Mouse (Mus musculus): ENCODE results near the gene Erc2.
"Not testable (repeated sequence)": the region's sequence is repeated elsewhere in the genome, so short reads cannot be mapped to it uniquely, and the experiment has no call there.

Gene Erc2

DNA sequence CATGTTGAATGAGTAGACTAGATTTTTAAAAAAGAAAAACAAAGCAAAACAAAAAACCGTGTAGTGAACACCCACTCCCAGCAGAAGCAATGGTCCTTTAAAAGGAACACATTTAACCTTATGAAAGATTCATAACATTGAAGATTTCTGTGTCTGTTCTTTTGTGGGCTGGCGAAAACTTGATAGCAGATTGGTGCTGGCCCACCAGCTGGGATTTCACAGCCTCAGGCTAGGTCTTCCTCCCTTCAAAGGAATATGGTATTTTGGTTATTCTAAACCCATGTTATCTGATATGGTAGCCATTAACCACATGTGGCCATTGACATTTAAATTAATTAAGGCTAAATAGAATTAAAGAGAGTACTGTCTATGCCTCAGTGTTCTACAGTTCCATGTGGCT, 205.9 kb downstream of the Erc2 start:
- DNase-seq (ENCODE audit: low read depth, low spot score): no peak

DNA sequence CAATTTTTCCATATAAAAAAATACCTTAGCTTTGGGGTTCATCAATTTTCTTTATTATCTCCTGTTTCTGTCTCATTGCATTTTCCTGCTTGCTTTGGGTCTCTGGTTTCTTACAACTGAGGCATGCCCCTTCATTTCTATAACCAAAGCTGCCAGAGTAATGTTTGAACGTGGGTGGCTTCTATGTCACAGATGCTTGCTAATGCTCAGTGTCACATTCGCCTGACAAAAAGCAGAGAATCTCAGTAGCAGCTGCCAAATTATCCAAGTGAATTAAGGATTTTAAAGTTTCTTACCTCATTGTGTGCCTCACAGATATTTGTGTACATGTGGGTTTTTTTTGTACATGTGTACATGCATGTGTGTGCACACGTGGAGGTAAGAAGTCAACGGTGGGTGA, 210.0 kb downstream of the Erc2 start:
- no peak for DNase-seq (ENCODE audit: low read depth, low spot score)

GRCm38 (mm10) chr14:27835351-27835750, 213.1 kb downstream of the Erc2 start:
- DNase-seq (ENCODE audit: low read depth, low spot score): no peak

DNA sequence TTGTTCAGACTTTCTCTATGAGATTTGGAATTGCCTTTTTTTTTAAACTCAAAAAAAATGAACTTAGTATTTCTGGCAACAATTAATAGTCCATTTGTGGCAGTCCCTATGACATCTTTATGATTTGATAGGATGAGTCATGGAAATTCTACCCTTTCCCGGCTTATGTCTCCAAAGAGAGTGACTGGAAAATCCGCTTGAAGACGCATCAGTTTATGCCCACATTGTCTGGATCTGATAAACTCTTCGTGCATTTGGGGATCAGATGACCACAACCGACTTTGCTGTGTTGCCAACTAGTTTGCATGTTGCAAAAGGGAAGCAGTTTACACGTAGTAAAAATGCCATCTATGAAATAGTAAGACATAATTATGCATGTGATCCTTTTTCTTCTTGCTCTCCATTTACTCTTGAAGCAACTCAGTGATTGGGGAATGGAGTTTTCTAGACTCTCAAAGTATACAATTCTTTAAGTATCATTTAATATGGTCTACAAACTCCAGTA, 215.4 kb downstream of the Erc2 start:
- DNase-seq (ENCODE audit: low read depth, low spot score): no peak

DNA sequence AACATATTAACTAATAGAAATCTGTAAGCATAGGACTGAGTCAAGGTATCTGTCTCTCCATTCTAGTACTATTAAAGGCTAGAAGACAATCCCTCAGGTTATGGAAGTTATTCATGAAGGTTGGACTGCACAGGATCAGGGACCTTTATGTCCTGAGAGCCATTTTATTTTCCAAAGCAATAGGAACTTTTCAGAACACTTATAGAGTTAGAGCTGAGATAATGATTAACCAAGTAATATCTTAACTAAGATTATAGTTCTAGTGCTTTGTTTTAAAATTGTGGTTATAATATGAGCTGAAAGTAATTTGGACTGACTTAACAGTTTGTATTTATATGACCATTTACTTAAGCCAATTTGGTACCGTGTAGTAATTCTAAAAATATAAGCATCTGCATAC, 217.9 kb downstream of the Erc2 start:
- DNase-seq (ENCODE audit: low read depth, low spot score): no peak

DNA sequence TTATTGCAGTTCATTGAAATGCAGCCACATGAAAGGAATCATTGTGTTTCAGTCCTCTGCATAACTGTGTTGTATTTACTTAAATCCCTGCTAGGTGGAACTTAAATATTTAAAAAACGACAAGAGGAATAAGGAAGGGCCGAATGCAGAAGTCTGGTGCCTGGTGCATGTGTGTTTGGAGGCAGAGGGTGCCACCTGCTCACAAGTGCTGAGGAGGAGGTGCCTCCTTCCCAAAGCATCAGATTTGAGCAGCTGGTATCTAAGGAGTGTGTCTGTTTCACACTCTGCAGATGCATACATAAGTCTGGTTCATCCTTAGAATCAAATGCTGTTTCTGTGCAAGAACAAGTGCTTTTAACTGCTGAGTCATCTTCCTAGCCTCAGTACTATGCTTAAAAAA, 224.6 kb downstream of the Erc2 start:
- no peak for DNase-seq (ENCODE audit: low read depth, low spot score)

DNA sequence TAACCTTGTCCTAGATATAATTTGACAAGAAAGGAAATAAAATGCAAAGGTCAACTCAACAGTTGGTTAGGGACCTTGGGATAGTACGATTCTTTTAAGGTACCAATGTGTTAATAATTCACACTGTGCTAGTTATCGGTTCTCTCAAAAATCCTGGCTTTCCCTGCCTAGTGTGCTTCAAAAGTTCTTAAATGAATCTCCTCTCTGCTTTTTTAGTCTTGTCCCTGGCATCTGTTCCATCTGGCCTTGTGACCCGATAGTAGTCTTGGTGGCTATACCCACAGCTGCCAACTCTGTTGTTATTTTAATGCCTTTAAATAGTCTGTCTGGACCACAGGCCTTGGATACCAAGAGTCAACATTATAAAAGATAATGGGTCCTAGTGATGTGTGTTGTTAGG, 225.1 kb downstream of the Erc2 start:
- DNase-seq (ENCODE audit: low read depth, low spot score): no peak

DNA sequence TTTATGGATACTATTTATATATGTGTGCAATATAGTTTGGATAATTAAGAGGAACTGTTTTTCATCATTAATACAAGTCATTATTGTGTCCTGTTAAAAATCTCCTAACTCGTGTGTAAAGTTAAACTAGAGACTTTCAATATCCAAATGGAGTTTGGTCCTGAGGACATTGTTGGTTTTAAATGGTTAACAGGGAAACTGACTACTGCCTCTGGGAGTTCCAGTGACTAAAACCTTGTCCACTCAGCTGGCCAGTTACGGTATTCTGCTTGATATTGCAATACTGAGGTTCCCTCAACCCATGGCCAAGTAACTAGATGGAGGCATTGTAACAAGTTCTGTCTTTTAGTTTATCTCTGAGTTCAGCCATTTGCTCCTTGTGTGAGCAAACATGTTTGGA, 229.0 kb downstream of the Erc2 start:
- DNase-seq (ENCODE audit: low read depth, low spot score): no peak

DNA sequence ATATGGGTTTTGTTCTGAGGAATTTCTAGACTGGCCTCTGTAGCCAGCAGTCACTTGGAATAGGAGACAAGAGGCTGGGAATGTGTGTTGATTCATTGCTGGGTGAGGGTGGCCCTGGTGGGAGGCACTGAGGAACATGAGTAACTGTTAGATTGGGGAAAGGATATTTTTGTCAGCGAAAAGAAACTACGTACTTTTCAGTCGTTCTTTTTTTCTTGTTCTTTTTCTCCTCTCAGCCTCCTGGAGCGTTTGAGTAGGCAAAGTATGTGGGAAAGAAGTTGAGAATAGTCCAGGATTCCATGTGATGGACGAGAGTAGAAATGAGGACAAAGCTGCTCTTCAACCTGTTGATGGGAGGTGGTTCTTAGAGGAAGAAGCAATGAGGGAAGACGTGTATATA, 230.4 kb downstream of the Erc2 start:
- DNase-seq (ENCODE audit: low read depth, low spot score): no peak

- DNase-seq (ENCODE audit: low read depth, low spot score): no peak
Measured at GRCm38 (mm10) chr14:27860371-27861046, 238.3 kb downstream of the Erc2 start.

DNA sequence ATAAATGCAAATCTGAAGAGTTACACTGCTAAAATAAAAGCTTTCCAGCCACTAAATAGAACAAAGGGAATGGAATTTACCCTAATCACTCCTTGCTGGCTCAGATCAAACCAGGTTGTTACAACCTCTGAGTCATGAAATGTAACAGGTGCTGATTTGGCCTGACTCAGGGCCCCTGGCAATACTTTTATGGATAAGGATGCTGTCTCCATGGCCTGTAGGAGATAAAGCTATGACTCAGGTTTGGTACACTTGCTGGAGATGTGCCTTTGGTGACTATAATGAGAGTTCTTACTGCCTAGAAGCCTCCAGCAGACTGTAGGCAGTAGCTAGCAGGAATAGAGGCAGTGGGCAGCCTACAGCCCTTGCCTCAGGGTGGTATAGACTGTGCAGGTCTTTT, 240.1 kb downstream of the Erc2 start:
- no peak for DNase-seq (ENCODE audit: low read depth, low spot score)

- no peak for DNase-seq (ENCODE audit: low read depth, low spot score)
Measured at GRCm38 (mm10) chr14:27867386-27867785, 245.2 kb downstream of the Erc2 start.

GRCm38 (mm10) chr14:27873619-27874018, 251.4 kb downstream of the Erc2 start:
- no peak for DNase-seq (ENCODE audit: low read depth, low spot score)

DNA sequence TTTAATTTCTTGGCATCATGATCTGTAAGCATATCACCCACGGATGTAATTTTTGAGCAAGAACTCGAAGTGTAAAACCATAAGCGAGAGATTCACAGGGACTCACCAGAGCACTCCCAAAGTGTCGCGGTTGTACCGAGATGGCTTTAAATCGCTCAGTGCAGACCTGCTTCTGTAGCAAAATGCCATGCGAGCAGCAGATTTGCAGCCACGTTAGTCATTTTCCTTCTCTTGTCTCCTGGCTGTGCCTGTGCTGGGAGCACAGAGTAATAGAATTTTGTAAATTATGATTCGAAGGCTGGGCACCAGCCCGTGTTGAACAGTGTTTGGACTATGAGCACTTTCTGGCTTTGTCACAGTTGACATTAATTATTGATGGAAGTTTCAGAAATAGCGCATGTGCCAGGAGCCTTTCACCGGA, 253.8 kb downstream of the Erc2 start:
- DNase-seq (ENCODE audit: low read depth, low spot score): no peak

DNA sequence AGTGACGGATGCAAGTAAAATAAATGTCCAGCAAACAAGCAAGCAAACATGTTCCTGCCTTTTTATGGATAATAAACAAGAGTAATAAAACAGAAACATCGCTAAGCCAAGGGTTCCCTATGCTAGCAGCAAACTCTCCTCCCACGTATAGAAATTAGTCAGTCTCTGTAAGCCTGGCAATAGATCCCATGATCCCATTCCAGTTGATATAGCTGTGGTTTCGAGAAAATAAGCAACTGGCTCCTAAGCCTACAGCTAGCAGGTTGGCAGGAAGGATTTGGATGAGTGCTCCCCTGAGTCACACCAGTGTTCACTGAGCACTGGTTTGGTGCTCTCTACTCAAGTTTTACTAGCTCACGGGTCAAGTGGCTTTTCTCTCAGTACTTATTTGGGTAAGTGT, 259.7 kb downstream of the Erc2 start:
- DNase-seq (ENCODE audit: low read depth, low spot score): no peak

- not testable (repeated sequence) for DNase-seq (ENCODE audit: low read depth, low spot score)
Measured at GRCm38 (mm10) chr14:27886337-27886736, 264.1 kb downstream of the Erc2 start.

GRCm38 (mm10) chr14:27887488-27887887, 265.3 kb downstream of the Erc2 start:
- no peak for DNase-seq (ENCODE audit: low read depth, low spot score)

GRCm38 (mm10) chr14:27889650-27890049, 267.4 kb downstream of the Erc2 start:
- no peak for DNase-seq (ENCODE audit: low read depth, low spot score)

- DNase-seq (ENCODE audit: low read depth, low spot score): no peak
Measured at GRCm38 (mm10) chr14:27892416-27892815, 270.2 kb downstream of the Erc2 start.

- DNase-seq (ENCODE audit: low read depth, low spot score): no peak
Measured at GRCm38 (mm10) chr14:27901772-27902171, 279.5 kb downstream of the Erc2 start.

DNA sequence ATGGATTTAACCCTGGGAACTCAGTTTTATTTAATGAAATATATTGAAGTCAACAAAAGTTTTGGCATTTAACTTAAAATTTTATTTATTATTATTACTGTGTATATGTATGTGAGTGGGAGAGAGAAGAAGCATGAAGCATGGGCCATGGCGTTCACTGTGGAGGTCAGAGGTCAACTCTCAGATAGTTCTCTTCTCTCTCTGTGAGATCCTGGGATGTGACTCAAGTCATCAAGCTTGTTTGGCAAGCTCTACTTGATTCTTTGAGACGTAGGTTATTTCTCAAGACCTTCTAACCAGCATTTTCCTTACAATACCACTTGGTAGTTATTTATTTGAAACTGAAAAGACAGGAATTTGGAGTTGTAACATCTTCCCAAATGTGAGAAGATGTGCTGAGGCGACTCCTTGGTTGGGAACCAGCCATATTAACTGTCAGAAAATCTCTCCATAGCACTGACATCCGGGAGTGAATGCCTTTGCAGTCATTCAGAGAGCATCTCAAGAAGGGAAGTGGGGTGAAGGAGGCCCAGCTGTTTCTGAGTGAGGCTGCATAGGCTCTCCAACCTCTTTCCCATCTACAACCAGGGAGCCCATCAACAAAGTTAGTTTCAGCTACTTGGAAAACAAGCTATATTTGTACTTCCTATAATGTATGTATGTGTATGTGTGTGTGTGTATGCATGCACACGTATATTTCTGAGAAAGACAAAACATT, 299.6 kb downstream of the Erc2 start:
- no peak for DNase-seq (ENCODE audit: low read depth, low spot score)

DNA sequence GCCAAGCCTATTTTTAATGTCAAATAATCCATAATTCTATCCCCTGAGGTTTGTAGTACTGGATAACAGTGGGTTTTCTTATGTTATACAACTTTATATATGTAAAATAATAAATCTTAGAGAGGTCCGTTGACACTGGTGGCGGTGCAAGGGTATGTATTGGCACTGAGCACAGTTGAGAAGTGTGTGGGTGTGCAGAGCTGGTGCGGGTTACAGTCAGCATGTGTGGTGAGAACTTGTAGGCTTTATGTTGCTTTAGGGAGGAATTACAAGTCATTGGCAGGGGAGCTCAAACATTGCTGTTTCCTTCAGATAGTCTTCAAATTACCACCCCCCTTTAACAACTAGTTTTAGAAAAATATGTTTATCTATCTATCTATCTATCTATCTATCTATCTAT, 305.1 kb downstream of the Erc2 start:
- DNase-seq (ENCODE audit: low read depth, low spot score): no peak

GRCm38 (mm10) chr14:27933533-27933932, 311.3 kb downstream of the Erc2 start:
- no peak for DNase-seq (ENCODE audit: low read depth, low spot score)

Measured in retina, adult 2 months (tissue).